Mouse (Mus musculus): ENCODE measurements around the gene Gas2l2. TPM values are rescaled to one million over a fixed set of nuclear protein-coding genes. Genes with fewer than 3 reads are reported as not detected.
A peak's percentile ranks its signal among the peaks of the same experiment; 100 is the strongest.

Gas2l2 gene
- polyA plus RNA-seq, 1 experiment, result not detected

DNA sequence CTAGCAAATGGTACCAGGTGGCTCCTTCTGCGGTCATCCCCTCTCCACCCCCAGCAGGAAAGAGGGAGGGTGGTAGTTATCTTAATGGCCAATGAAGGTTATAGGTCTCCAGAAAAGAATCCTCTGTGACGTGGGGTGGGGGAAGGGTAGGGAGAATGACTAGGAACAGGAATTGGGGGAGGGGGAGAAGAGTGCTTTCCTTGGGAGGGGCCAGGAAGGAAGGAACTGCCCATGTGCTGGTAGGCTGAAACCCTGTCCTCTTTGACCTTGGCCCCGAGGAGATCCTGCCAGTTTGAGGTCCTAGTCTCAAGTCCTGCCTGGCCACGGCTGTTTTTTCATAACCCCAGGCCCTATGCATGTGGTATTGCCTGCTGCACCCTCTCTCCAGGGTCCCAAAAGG is 20.0 kb upstream of the Gas2l2 start:
- H3K4me3 ChIP-seq (replicated peaks; ENCODE audit: control insufficient read depth, low read depth, low read length), result no peak overlapping the region
- TF ChIP-seq CTCF (IDR thresholded peaks at IDR 0.05; ENCODE audit: control insufficient read depth, insufficient read depth, low read length) (no peak), POLR2A (IDR thresholded peaks at IDR 0.05; ENCODE audit: borderline replicate concordance, control insufficient read depth, low read depth, low read length) (no peak)
- no peak overlapping the region for H3K27ac ChIP-seq (ENCODE audit: control insufficient read depth, insufficient read depth, low read depth, low read length, poor library complexity)
- 57% methylated on average over 4 of the region's 4 CpGs for WGBS
- H3K4me1 ChIP-seq (ENCODE audit: control insufficient read depth, insufficient read depth, low read length), result no peaks in the 10 kb centered on the region; the same call in 1 of the 2 replicates

DNA sequence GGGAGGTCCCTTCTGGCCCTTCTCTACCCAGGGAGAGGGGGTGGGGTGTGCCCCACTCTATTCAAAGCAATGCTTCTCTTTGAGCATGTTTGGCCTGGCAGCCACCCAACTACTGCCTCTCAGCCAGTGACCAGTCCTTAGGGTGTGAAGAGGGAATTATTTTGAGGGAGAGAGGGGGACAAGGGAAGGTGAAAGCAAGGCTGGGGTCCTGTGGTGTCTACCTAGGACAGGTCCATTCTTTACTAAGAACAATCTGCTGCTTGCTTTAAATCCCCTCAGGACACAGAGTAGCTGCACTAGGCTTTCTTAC is 19.6 kb upstream of the Gas2l2 start:
- no peak overlapping the region for H3K27ac ChIP-seq (ENCODE audit: control insufficient read depth, insufficient read depth, low read depth, low read length, poor library complexity)

DNA sequence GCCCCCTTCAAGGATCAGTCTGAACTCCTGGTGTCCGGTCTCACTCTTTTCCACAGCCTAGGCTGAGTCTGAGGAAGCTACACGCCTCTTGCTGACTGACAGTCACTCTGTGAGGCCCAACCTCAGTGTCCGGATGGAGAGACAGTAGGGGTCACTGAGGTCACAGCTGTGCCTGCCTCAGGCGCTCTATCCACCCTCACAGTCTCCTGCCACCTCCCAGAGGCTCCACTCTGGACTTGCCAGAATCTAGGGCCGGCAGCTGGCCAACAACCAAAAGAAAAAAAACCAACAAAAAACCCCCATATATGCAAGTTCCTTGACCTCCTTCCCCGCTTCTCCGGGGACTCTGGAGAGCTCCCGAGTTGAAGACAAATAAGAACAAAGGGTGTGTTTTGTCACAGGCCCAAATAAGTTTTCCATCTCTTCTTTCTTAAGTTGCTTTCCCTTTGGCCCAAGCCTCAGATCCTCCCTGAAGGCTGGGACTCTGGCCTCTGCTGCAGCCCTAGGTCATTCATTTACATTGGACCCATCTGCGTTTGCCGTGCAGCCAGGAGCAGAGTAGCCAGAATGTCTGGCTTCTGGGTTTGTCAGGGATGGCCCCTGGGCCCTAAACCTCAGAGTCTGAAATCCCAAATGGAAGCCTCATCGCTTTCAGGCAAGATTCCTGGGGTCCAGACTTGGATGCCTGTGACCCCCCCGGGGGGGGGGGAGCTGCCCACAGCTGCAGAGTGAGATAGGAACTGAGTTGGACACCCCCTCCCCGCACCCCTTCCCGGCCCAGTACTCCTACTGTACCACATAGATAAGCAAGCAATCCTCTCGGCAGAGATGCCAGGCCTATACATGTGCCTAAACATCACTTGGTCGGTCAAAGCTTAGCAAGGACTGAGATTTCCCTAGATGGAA is 19.0 kb upstream of the Gas2l2 start:
- Histone ChIP-seq H3K27ac (ENCODE audit: control insufficient read depth, insufficient read depth, low read depth, low read length, poor library complexity) (no peak overlapping the region), H3K4me3 (replicated peaks; ENCODE audit: control insufficient read depth, low read depth, low read length) (no peak overlapping the region), H3K4me1 (ENCODE audit: control insufficient read depth, insufficient read depth, low read length) (no peaks in the 10 kb centered on the region; the same call in 1 of the 2 replicates)
- no peak for TF ChIP-seq CTCF (IDR thresholded peaks at IDR 0.05; ENCODE audit: control insufficient read depth, insufficient read depth, low read length)
- WGBS, result 72% methylated on average over 16 of the region's 16 CpGs

More for the DNA sequence above, 19.6 kb upstream of the Gas2l2 start:
- Histone ChIP-seq H3K4me1 (ENCODE audit: control insufficient read depth, insufficient read depth, low read length) (no peaks in the 10 kb centered on the region; the same call in 1 of the 2 replicates), H3K4me3 (replicated peaks; ENCODE audit: control insufficient read depth, low read depth, low read length) (no peak overlapping the region)
- TF ChIP-seq POLR2A (IDR thresholded peaks at IDR 0.05; ENCODE audit: borderline replicate concordance, control insufficient read depth, low read depth, low read length), result no peak

DNA sequence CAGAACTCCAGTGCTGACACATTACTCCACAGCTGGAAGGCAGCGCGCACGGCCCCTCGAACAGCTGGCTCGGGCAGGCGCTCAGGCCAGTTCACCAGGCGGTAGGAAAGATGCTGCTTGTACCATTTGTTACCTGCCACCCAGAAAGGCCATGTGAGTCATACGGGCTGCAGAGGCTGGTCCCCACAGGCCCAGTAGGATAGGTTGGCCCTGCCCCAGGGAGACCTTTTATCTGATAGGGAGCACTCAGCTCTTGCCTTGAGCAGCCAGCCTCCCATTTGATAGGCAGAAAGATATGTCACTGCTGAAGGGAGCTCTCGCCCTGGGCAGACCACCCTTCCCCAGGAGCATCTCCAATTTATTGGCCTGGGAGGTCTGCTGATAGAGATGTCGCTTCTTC is 18.4 kb upstream of the Gas2l2 start:
- Histone ChIP-seq H3K4me3 (replicated peaks; ENCODE audit: control insufficient read depth, low read depth, low read length) (no peak overlapping the region), H3K4me1 (ENCODE audit: control insufficient read depth, insufficient read depth, low read length) (no peaks in the 10 kb centered on the region; the same call in 1 of the 2 replicates), H3K27ac (ENCODE audit: control insufficient read depth, insufficient read depth, low read depth, low read length, poor library complexity) (no peak overlapping the region)
- TF ChIP-seq CTCF (IDR thresholded peaks at IDR 0.05; ENCODE audit: control insufficient read depth, insufficient read depth, low read length), result no peak
- WGBS, result 78% methylated on average over 10 of the region's 10 CpGs

DNA sequence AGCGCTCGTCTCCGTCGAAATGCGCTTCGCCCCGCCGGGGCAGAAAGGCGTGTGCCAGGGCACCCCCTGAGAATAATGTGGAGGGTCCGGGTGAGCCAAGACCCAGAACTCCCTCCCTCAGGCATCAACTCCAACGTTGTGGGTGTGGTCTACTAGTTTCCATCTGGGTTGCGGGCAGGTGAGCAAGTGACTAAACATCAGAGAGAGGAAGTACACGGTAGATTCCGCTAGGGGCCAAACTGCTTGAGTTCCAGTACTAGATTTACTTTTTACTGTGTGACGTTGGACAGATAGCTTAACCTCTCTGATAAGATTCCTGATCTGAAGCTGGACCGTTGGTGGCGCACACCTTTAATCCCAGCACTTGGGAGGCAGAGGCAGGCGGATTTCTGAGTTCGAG is 15.7 kb upstream of the Gas2l2 start:
- Histone ChIP-seq H3K27ac (ENCODE audit: control insufficient read depth, insufficient read depth, low read depth, low read length, poor library complexity) (no peak overlapping the region), H3K4me3 (replicated peaks; ENCODE audit: control insufficient read depth, low read depth, low read length) (peak overlapping the region; percentile 47), H3K4me1 (ENCODE audit: control insufficient read depth, insufficient read depth, low read length) (no peaks in the 10 kb centered on the region; the same call in 1 of the 2 replicates)
- no peak for TF ChIP-seq POLR2A (IDR thresholded peaks at IDR 0.05; ENCODE audit: borderline replicate concordance, control insufficient read depth, low read depth, low read length)
- TF ChIP-seq CTCF (IDR thresholded peaks at IDR 0.05; ENCODE audit: control insufficient read depth, insufficient read depth, low read length), result no peak
- WGBS, result 19% methylated on average over 19 of the region's 19 CpGs

DNA sequence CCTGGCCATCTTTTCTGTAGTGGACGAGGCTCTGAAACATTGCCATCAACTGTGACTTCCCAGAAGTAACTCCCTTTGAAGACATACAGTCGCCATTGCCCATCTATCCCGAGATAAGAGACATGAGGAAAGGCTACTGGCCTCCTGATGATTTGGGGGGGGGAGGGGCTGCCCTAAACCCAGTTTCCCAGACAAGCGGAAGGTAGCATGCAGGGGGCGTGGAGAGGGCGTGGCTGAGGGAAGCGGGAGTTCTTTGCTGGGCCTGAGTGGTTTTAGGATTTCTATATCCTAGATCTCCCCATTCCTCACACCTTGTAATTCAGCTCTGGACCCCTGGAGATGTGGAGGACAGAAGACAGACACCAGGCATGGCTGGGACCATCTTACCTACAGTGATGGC is 14.6 kb upstream of the Gas2l2 start:
- 4% methylated on average over 7 of the region's 7 CpGs for WGBS
- peaks cover under 1% of the 10 kb centered on the region; the same call in 1 of the 2 replicates for H3K4me1 ChIP-seq (ENCODE audit: control insufficient read depth, insufficient read depth, low read length)

DNA sequence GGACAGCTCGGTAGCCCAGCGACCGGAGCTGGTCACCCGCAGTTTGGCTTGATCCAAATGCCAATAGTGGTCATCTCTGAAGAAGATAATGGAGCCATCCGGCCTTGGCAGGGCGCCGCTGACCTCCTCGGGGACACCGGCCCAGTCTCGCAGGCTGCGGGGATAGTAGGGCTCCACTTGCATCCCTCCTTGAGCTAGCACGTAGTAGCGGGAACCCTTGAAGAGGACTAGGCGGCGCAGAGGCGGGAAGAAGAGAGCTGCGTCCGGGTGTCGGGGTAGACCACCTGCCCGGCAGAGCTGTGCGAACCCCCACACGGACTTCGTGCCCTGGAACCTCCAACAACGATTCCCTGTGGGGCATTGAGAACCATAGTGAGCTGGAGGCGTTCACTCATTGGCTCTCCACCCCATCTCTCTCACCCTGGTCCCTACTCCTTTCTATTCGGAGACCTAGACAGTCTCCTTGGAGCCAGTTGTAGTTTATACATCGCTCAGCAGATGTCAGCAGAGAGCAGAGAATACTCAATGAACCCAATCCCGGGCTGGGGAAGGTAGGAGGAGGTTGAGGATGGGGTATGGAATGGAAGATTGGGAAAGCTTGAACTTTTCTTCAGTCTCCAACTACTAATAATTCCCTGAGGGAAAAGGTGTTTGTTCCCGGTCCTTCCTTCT is 13.5 kb upstream of the Gas2l2 start:
- peaks cover 2% of the 10 kb centered on the region for H3K4me1 ChIP-seq (ENCODE audit: control insufficient read depth, insufficient read depth, low read length)
- no peak overlapping the region for H3K27ac ChIP-seq (ENCODE audit: control insufficient read depth, insufficient read depth, low read depth, low read length, poor library complexity)
- peak overlapping the region; percentile 10 for H3K4me3 ChIP-seq (replicated peaks; ENCODE audit: control insufficient read depth, low read depth, low read length)
- TF ChIP-seq POLR2A (IDR thresholded peaks at IDR 0.05; ENCODE audit: borderline replicate concordance, control insufficient read depth, low read depth, low read length), result no peak
- TF ChIP-seq CTCF (IDR thresholded peaks at IDR 0.05; ENCODE audit: control insufficient read depth, insufficient read depth, low read length), result peak; percentile 47
- WGBS, result 19% methylated on average over 29 of the region's 29 CpGs

More for the DNA sequence above, 14.6 kb upstream of the Gas2l2 start:
- Histone ChIP-seq H3K27ac (ENCODE audit: control insufficient read depth, insufficient read depth, low read depth, low read length, poor library complexity) (no peak overlapping the region), H3K4me3 (replicated peaks; ENCODE audit: control insufficient read depth, low read depth, low read length) (no peak overlapping the region)
- TF ChIP-seq POLR2A (IDR thresholded peaks at IDR 0.05; ENCODE audit: borderline replicate concordance, control insufficient read depth, low read depth, low read length) (no peak), CTCF (IDR thresholded peaks at IDR 0.05; ENCODE audit: control insufficient read depth, insufficient read depth, low read length) (no peak)

DNA sequence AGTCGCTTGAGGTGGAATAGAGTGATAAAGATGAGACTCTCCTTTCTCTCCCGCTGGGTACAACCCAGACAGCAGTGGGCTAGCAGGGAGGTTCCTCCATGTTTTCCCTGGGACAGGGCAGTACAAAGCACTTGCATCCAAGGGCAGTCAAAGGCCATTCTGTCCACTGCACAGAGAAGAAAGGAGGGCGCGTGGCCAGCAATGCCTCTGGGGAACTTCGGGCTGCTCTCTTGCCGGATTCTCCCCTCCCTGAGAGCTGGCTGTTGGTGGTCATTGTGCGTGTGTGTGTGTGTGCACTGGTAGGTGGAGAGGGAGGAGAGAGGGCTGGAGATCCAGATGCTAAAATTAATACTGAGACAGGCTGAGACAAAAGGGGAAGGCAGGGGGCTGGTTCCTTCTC is 12.0 kb upstream of the Gas2l2 start:
- Histone ChIP-seq H3K4me1 (ENCODE audit: control insufficient read depth, insufficient read depth, low read length) (peaks cover 2% of the 10 kb centered on the region), H3K4me3 (replicated peaks; ENCODE audit: control insufficient read depth, low read depth, low read length) (peak overlapping the region; percentile 10), H3K27ac (ENCODE audit: control insufficient read depth, insufficient read depth, low read depth, low read length, poor library complexity) (no peak overlapping the region)
- 58% methylated on average over 7 of the region's 7 CpGs for WGBS
- TF ChIP-seq POLR2A (IDR thresholded peaks at IDR 0.05; ENCODE audit: borderline replicate concordance, control insufficient read depth, low read depth, low read length) (no peak), CTCF (IDR thresholded peaks at IDR 0.05; ENCODE audit: control insufficient read depth, insufficient read depth, low read length) (no peak)

All from bone marrow, adult 2 months (tissue).